Mouse (Mus musculus) retina, postnatal 7 days (tissue): ENCODE results near the gene Slc25a17.
A peak's percentile ranks its signal among the peaks of the same experiment; 100 is the strongest.

ENCODE experiments used
- DNase-seq: peaks from one replicate; pipeline ENCODE4 v3.0.0-alpha.2; 2012; ENCODE audit warnings: low read depth, low spot score

Gene Slc25a17

DNA sequence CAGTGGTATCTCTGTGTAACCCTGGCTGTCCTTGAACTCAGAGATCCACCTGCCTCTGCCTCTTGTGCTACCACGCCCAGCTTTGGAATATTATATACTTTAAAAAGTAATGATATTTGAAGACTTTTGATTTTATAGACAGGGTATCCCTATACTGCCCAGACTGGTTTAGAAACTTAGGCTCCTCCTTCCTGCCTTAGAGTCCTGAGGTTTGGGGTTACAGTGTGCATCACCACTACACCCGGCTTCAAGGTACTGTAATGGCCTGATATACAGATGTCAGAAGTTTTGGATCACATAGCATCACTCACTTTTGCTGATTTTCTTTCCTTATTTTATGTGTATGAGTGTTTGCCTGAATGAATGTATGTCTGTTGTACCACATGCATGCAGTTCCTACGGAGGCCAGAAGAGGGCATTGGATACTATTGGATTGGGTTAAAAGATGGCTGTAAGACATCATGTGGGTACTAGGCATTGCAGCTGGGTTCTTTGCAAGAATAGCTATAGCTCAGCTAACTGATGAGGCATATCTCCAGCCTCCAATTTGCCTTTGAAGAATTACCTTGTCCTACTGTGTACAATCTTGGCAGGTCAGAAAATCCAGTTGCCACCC lies 5.4 kb downstream of the Slc25a17 start:
- peak; percentile 27 for DNase-seq

- no peak for DNase-seq
Measured at GRCm38 (mm10) chr15:81352638-81353037, 8.0 kb downstream of the Slc25a17 start.

GRCm38 (mm10) chr15:81350401-81350800 lies 10.2 kb downstream of the Slc25a17 start:
- no peak for DNase-seq

- DNase-seq: no peak
Measured at GRCm38 (mm10) chr15:81348366-81348765, 12.2 kb downstream of the Slc25a17 start.

- DNase-seq: no peak
Measured at GRCm38 (mm10) chr15:81347466-81347865, 13.1 kb downstream of the Slc25a17 start.

DNA sequence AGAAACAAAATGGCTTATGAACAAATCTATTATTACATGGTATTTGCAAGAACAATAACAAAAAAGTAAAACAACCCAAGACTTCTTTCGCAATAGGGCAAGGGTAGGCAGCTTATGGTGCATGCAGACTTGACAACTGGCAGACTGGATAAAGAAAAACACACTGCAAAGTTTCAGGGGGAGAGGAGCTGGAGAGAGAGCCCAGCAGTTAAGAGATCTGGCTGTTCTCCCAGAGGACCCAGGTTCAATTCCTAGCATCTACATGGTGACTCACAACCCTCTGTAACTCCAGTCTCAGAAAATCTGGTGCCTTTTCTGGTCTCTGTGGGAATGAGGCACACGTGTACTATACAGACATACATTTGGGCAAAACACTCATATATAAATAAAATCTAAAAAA lies 19.2 kb downstream of the Slc25a17 start:
- no peak for DNase-seq

DNA sequence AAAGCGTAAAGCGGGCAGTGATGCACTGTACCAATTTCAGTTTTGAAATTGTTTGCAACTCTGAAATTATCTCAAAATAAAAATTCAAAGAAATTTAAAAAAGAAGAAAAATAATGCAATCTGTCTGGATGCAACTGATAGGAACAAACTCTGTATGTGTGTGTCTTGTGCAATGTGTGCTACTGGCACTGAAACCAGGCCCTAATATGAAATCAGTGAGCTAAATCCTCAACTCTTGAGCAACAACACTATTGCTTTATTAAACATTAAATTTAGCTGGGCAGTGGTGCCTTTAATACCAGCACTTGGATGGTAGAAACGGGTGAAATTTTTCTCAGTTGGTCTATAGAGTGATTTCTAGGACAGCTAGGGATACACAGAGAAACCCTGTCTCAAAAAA lies 21.5 kb downstream of the Slc25a17 start:
- DNase-seq: no peak

- no peak for DNase-seq
Measured at GRCm38 (mm10) chr15:81336466-81336865, 24.1 kb downstream of the Slc25a17 start.

DNA sequence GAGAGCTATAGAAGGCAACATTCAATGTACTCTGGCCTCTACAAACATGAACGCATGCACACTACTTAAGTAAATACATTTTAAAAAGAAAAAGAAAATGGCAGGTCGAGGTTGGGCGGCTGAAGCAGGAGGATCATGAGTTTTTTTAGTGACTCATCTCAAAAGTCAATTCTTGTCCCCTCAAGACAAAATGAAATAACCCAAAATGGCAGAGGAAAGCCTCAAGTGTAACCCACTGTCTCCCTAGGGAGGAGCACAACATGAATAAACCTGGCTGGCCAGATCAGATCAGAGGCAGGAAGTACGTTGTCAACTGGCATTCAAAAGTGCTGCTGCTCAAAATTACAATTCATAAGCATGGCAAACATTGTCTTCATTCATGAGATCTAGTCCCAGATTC lies 28.1 kb downstream of the Slc25a17 start:
- DNase-seq: no peak

DNA sequence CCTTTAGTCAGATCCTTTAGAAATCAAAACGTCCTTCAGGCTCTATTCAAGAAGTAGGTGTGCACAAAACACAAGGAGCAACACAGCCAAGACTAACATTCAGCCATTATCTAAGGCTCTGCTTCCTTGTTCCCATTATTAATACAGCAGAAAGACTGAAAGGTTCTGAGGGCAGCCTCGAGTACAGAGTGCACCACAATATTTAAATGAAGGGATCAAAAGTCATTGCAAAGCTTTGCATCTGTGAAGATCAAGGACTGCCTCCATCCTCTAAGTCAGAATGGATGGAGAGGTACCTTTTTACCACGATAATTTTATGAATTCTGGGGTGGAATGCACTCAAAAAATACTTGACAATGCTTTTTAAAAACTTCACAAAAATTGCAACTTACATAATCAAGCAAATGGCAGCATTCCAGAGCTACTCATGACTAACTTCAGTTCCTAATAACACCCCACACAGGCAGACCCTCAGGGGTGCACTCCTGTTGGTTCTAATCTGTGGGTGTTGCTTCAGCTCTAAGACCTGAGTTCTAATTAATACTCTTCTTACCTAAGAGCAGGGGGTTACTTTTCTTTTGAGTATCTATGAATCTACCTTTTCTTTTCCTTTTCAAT lies 29.7 kb downstream of the Slc25a17 start:
- DNase-seq: no peak

DNA sequence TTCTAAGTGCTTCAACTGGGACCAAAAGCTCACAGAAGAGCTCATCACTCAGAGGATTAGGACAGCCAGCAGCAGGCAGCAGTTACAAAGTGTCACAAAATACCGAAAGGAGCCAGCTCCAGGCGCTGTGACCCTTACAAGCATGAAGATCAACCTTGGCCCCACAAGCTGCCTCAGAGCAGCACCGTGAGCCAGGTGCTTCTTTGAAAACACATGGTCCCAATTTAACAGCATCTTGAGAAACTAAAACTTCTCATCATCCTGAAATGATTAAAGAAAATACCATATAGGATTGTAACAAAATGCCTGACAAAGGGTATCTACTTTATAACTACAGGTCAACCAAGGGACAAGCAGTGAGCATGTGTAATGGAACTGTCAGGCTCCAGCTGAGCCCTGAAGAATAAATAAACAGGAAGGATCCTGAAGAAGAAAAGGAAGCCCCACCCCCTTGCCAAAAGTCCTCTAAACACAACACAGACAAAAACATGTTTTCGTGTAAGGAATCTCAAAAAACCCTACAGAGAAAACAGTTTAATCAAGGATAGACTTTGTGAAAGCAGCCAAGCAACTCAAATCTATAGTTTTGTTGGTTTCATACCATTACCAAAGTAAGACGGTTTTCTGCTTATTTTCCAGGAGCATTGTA lies 30.8 kb downstream of the Slc25a17 start:
- DNase-seq: no peak

DNA sequence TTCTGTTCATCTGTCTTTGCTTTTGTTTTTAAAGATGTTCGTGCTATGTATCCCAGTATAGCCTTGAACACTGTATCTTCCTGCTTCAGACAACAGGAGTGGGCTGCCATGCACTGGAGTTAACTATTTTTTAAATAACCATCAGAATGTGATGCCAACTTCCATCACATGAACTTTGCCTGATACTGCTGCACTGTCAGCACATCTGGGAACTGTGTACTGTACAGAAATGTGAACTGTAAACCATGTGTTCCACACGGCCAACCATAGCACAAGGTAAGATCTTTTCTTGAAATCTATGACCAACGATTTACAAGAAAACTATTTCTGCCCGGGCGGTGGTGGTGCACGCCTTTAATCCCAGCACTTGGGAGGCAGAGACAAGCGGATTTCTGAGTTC lies 33.1 kb downstream of the Slc25a17 start:
- DNase-seq: no peak

DNA sequence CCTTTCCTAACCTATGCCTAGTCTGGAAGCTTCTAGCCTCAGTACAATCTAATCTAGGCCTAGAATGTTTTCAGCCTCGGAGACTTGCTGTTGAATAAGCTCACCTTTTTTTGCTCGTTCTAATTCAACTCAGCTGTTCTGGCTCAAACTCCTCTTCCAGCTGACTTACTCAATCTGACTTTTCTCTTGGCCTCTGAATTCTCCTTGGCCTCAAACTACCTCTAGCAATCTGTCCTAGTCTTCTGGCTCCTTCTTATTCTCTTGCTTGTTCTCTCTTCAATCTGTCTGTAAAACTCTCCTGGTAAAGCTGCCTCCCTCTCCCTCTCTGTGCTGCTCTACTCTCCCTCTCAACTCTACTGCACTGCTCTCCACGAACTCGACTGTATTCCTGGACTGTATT lies 35.6 kb downstream of the Slc25a17 start:
- no peak for DNase-seq

- DNase-seq: no peak
Measured at GRCm38 (mm10) chr15:81320137-81320536, 40.5 kb downstream of the Slc25a17 start.

DNA sequence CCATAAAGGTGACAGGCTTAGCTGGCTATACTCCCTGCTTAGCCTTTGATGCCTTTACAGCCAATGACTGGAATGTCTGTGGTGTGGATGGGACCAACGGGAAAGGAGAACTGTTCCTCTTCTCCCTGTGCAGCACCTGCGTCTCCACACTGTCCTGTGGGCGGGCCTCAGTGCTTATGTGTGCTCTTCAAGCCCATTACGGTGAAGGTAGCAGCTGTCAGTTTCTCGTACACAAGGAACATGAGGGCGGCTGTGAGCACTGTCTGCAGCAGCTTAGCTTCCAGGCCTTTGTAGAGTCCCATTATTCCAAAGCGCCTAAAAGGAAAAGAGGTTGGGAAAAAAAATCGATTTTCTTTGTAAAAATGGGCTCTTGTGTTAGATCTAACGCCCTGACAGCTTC lies 41.1 kb downstream of the Slc25a17 start:
- DNase-seq: no peak

- DNase-seq: no peak
Measured at GRCm38 (mm10) chr15:81313928-81314327, 46.7 kb downstream of the Slc25a17 start.

DNA sequence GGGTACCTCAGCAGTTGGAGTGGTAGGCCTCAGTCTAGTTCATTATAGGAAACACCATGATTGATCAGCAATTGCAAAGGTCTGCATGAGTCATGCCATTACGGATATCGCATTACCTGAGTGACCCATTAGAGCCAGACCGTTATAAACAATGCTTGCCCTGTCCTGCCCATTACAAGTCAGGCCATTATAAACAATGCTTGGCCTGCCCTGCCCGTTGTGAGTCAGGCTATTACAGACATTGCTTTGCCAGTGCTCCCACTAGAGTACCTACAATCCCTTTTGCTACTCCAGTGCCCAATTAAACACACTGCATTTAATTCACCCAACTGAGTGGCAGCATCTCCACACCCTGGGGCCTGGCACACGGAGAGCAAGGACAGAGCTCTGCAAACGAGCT lies 49.6 kb downstream of the Slc25a17 start:
- DNase-seq: no peak

DNA sequence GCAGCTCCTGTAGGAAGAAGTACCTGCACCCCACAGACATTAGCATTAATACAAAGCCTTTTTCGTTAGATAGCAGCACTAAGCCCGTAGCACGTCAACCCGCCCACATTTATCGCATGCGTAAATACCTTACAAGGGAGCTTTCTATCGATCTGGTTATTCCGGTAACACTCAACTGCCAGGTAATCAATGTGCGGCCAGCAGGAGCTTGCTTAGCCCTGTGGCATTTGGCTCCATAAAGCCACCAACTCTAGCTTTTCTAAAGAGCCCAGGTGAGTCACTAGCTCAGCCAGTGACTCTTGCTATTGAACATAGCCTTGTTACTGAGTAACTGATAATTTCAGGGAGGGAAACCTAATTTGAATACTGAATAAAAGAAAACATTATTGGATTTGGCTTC lies 50.3 kb downstream of the Slc25a17 start:
- DNase-seq: no peak

- DNase-seq: no peak
Measured at GRCm38 (mm10) chr15:81308038-81308437, 52.6 kb downstream of the Slc25a17 start.

GRCm38 (mm10) chr15:81306501-81306900 lies 54.1 kb downstream of the Slc25a17 start:
- DNase-seq: no peak

DNA sequence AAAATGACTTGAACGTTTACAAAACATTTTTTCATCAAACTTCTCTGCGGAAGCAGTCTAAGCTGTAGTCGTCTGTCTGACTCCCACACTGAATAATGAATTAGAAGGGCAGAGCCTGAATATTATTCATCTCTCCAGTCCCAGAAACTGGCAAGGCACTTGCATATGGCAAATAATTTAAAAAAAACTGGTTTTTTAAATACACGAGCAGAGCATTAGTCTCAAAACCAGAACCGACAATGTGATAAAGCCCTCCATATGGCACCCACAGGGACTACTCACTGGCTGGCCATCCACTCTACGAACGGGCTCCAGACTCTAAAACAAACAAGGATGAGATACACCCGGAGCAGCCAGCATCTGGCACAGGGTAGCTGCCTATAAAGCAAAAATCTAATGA lies 55.6 kb downstream of the Slc25a17 start:
- no peak for DNase-seq

GRCm38 (mm10) chr15:81304006-81304405 lies 56.6 kb downstream of the Slc25a17 start:
- DNase-seq: no peak

DNA sequence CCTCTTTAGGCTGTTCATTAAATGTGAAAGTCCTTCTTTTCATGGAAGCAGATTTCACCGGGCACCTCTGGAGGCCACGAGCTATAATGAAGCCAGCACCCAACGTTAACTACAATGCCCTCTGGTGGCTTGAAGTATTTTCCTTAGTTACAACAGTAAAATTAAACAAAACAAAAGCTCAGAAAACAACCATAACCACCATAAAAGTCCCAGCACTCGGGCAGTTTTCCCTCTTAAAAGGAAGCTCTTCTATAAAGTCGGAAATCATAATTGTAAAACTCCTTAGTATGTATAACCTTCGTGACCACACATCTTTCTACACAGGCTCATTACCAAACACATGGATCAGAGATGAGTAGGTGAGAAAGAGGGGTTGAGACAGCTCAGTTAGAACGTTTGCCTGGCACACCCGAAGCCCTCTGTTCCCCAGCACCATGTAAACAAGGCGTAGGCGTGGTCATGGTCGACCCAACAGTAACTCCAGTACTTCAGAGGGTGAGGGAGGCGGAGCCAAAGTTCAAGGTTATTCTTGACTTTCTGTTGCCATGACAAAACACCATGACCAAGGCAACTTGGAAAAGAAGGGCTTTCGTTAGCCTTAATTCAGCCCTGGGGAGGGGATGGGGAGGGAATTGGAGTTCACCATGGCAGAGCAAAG lies 58.3 kb downstream of the Slc25a17 start:
- no peak for DNase-seq
